Comparison of ENCODE assay signal across 16 mouse cellular contexts in genomic region chr13:53634637-53635203, GRCm38 (mm10).
A peak's percentile ranks its signal among the peaks of the same experiment; 100 is the strongest.
DNase-seq lines count a peak whose midpoint lies in the region; ATAC-seq and TF ChIP-seq lines count a peak whose summit lies in the region.
"Had no signal": no experiment of that assay in that cellular context is flagged by ENCODE, and none has a peak within 500 bp of the region (broad histone marks: within the 10 kb centered on the region; RNA-seq: fewer than 3 reads in every experiment).

No protein-coding gene starts in this region.

- H3K36me3 ChIP-seq in midbrain, embryonic 13.5 days: no peaks in the 10 kb centered on the region
- H3K36me3 ChIP-seq in thymus, adult 2 months (ENCODE audit: control insufficient read depth, insufficient read depth, low read length): no peaks in the 10 kb centered on the region
- H3K36me3 ChIP-seq: liver, embryonic 13.5 days; midbrain, embryonic 12.5 days had no signal

- no peak overlapping the region for H3K9ac ChIP-seq in midbrain, embryonic 13.5 days (replicated peaks)
- H3K9ac ChIP-seq: liver, embryonic 13.5 days; midbrain, embryonic 12.5 days had no signal

- TF ChIP-seq CTCF in thymus, adult 2 months (IDR thresholded peaks at IDR 0.05; ENCODE audit: borderline replicate concordance, control insufficient read depth, extremely low read depth, insufficient read depth, low read length, poor library complexity): no peak

- peak; percentile 39 to 44 for DNase-seq in cerebellum, postnatal 10 days
- no peak for DNase-seq in cerebellum, adult 11 months
- DNase-seq in left cerebral cortex, postnatal 4 days: peak; percentile 35
- no peak for DNase-seq in left cerebral cortex, postnatal 14 days (ENCODE audit: low spot score in 2 of 2)
- DNase-seq in retina, postnatal 7 days (ENCODE audit: low read depth, low spot score): peak; percentile 45
- DNase-seq in thymus, adult 2 months: no peak
- DNase-seq in kidney, postnatal 25 days: no peak
- DNase-seq: cerebellum, adult 11-12 months; heart, postnatal 4 days; kidney, adult 9 months; liver, embryonic 13.5 days; lung, postnatal 10 days; right cerebral cortex, postnatal 4 days; thymus, postnatal 36 days had no signal

- 0 out of 2 replicates have a peak, but pooled peaks cover 3% of the 10 kb centered on the region for H3K27me3 ChIP-seq in midbrain, embryonic 13.5 days
- no peaks in the 10 kb centered on the region for H3K27me3 ChIP-seq in thymus, adult 2 months (ENCODE audit: control insufficient read depth, insufficient read depth, low read length)
- H3K27me3 ChIP-seq: liver, embryonic 13.5 days had no signal

- no peak overlapping the region for H3K4me2 ChIP-seq in midbrain, embryonic 13.5 days (replicated peaks)
- H3K4me2 ChIP-seq: liver, embryonic 13.5 days; midbrain, embryonic 12.5 days had no signal

- no peak for TF ChIP-seq POLR2A in thymus, adult 2 months (IDR thresholded peaks at IDR 0.05; ENCODE audit: control insufficient read depth, extremely low read depth, insufficient read depth, low read length, poor library complexity)

- no peaks in the 10 kb centered on the region for H3K4me1 ChIP-seq in midbrain, embryonic 13.5 days (replicated peaks)
- no peaks in the 10 kb centered on the region for H3K4me1 ChIP-seq in thymus, adult 2 months (replicated peaks; ENCODE audit: control insufficient read depth, insufficient read depth, low read length)
- H3K4me1 ChIP-seq: liver, embryonic 13.5 days; midbrain, embryonic 12.5 days had no signal

- peak; percentile 80 for ATAC-seq in midbrain, embryonic 13.5 days

- H3K27ac ChIP-seq in midbrain, embryonic 13.5 days: no peak overlapping the region
- H3K27ac ChIP-seq in thymus, adult 2 months (ENCODE audit: control insufficient read depth, insufficient read depth, low read length): no peak overlapping the region
- H3K27ac ChIP-seq: liver, embryonic 13.5 days; midbrain, embryonic 12.5 days had no signal

- intact Hi-C loops in left cerebral cortex, postnatal 4 days (cut with DNase I): no loop called here
- intact Hi-C loops in left cerebral cortex, postnatal 14 days (cut with DNase I): no loop called here

- H3K9me3 ChIP-seq in midbrain, embryonic 13.5 days: no peaks in the 10 kb centered on the region
- H3K9me3 ChIP-seq: liver, embryonic 13.5 days; midbrain, embryonic 12.5 days had no signal

- no peak overlapping the region for H3K4me3 ChIP-seq in midbrain, embryonic 13.5 days (replicated peaks)
- H3K4me3 ChIP-seq in thymus, adult 2 months (ENCODE audit: control insufficient read depth, insufficient read depth, low read length): no peak overlapping the region
- H3K4me3 ChIP-seq: liver, embryonic 13.5 days; midbrain, embryonic 12.5 days had no signal

- WGBS in midbrain, embryonic 13.5 days: 44% methylated on average over 9 of the region's 9 CpGs
- 89% methylated on average over 9 of the region's 9 CpGs for WGBS in thymus, adult 2 months

Comparison
In these comparisons a context has a peak if more than half of its experiments do, and no peak if none do; other contexts are left out.
1. DNase-seq: peak in cerebellum, postnatal 10 days (2 of 2), left cerebral cortex, postnatal 4 days (single experiment) and retina, postnatal 7 days (single experiment); none in cerebellum, adult 11 months (single experiment), left cerebral cortex, postnatal 14 days (0 of 2), thymus, adult 2 months (single experiment) and kidney, postnatal 25 days (0 of 2).